ENCODE assay signal across 25 mouse cellular contexts in genomic region chr7:75699836-75700235, GRCm38 (mm10).
DNase-seq lines count a peak whose midpoint lies in the region; ATAC-seq lines count a peak whose summit lies in the region.
"Had no signal": no experiment of that assay in that cellular context is flagged by ENCODE, and none has a peak within 500 bp of the region (broad histone marks: within the 10 kb centered on the region; RNA-seq: fewer than 3 reads in every experiment).

No protein-coding gene starts in this region.

- H3K4me3 ChIP-seq in liver, embryonic 16.5 days (ENCODE audit: low read depth, low read length) = no peak overlapping the region
- peak overlapping the region; percentile 59 for H3K4me3 ChIP-seq in megakaryocyte, embryonic 14.5 days (replicated peaks)
- H3K4me3 ChIP-seq: heart, embryonic 13.5 days; left cerebral cortex, adult 2 months; limb, embryonic 10.5 days; midbrain, embryonic 10.5 days; myocyte had no signal

- WGBS in liver, embryonic 16.5 days (ENCODE audit: insufficient replicate concordance) = 25% methylated on average over 5 of the region's 5 CpGs

- no peak for DNase-seq in liver
- DNase-seq in thymus, postnatal 0 days (ENCODE audit: low spot score) = peak; percentile 8
- DNase-seq in thymus, postnatal 14 days = no peak
- no peak for DNase-seq in cerebellum, adult 9-10 months
- DNase-seq in adrenal gland, adult 2 months = no peak
- no peak for DNase-seq in yolk sac, embryonic 10.5 days (ENCODE audit: low spot score)
- DNase-seq: adrenal gland, postnatal 25 days; cerebellum, postnatal 10 days; embryo, embryonic 11 days; gastrocnemius, postnatal 36 days; heart, postnatal 36 days; kidney, adult 11 months; kidney, postnatal 10 days; thymus, postnatal 36 days had no signal

- no peaks in the 10 kb centered on the region; the same call in 1 of the 2 replicates for H3K4me1 ChIP-seq in liver, embryonic 16.5 days (ENCODE audit: control insufficient read depth, low read depth, low read length)
- peaks cover 58% of the 10 kb centered on the region for H3K4me1 ChIP-seq in megakaryocyte, embryonic 14.5 days
- H3K4me1 ChIP-seq: heart, embryonic 13.5 days; limb, embryonic 10.5 days; midbrain, embryonic 10.5 days had no signal

- 0 out of 2 replicates have a peak overlapping the region, but pooled peaks have one; percentile 29 for H3K27ac ChIP-seq in liver, embryonic 16.5 days (ENCODE audit: low read length)
- H3K27ac ChIP-seq: heart, embryonic 13.5 days; hindbrain, postnatal 0 days; left cerebral cortex, adult 2 months; limb, embryonic 10.5 days; liver, embryonic 14.5 days; midbrain, embryonic 10.5 days; stomach, postnatal 0 days had no signal

- H3K27me3 ChIP-seq in liver, embryonic 16.5 days (ENCODE audit: control insufficient read depth, insufficient read depth, low read depth, low read length) = no peaks in the 10 kb centered on the region
- no peaks in the 10 kb centered on the region for H3K27me3 ChIP-seq in megakaryocyte, embryonic 14.5 days (replicated peaks)
- H3K27me3 ChIP-seq: heart, embryonic 13.5 days; Patski had no signal

- H3K4me2 ChIP-seq in liver, embryonic 16.5 days (ENCODE audit: low read depth, low read length) = no peak overlapping the region
- H3K4me2 ChIP-seq: heart, embryonic 13.5 days had no signal

- ATAC-seq in liver, embryonic 16.5 days (ENCODE audit: low read depth) = no peak
- ATAC-seq: hindbrain, postnatal 0 days; Patski had no signal

- no peaks in the 10 kb centered on the region for H3K9me3 ChIP-seq in liver, embryonic 16.5 days (replicated peaks; ENCODE audit: control insufficient read depth, low read length)
- no peaks in the 10 kb centered on the region for H3K9me3 ChIP-seq in megakaryocyte, embryonic 14.5 days
- H3K9me3 ChIP-seq: heart, embryonic 13.5 days; limb, embryonic 10.5 days; midbrain, embryonic 10.5 days had no signal

- peaks cover 45% of the 10 kb centered on the region for H3K36me3 ChIP-seq in liver, embryonic 16.5 days (ENCODE audit: control insufficient read depth, insufficient read depth)
- H3K36me3 ChIP-seq in megakaryocyte, embryonic 14.5 days (replicated peaks; ENCODE audit: low read length) = peaks cover 95% of the 10 kb centered on the region

- H3K9ac ChIP-seq in liver, embryonic 16.5 days (ENCODE audit: low read depth, low read length) = no peak overlapping the region
- H3K9ac ChIP-seq: heart, embryonic 13.5 days; liver, embryonic 14.5 days had no signal
